Mouse (Mus musculus) ES-Bruce4 (cell line): ENCODE results near the gene Llgl2.

Experiments
- CTCF ChIP-seq: IDR thresholded peaks from one replicate; pipeline ENCODE4 v1.8.1; 2011; ENCODE audit warnings: low read depth, low read length
- POLR2A ChIP-seq: IDR thresholded peaks from one replicate; pipeline ENCODE4 v1.8.1; 2011; ENCODE audit warnings: low read length; ENCODE audit not compliant: insufficient read depth

- TF ChIP-seq CTCF (no peak), POLR2A (no peak)
Observed at GRCm38 (mm10) chr11:115892213-115892612, 68.4 kb downstream of the Llgl2 start.
